Mouse (Mus musculus) heart, adult 2 months (tissue): Measurements from ENCODE around the gene Tpd52l1. TPM values are rescaled to one million over a fixed set of nuclear protein-coding genes. Genes with fewer than 3 reads are reported as not detected.

Source experiments
- DNase-seq, 2 experiments: peaks; one replicate each; pipeline ENCODE4 v3.0.0; 2021
- H3K27ac ChIP-seq: fragments of 200-600 bp; 2 replicates; pipeline ENCODE4 v1.8.1; 2022
- H3K27me3 ChIP-seq: fragments of 200-500 bp; 2 replicates; pipeline ENCODE4 v1.6.1; 2012; ENCODE audit warnings: mild to moderate bottlenecking, low read length, inconsistent platforms, mixed read lengths; ENCODE audit not compliant: control insufficient read depth, insufficient read depth
- H3K36me3 ChIP-seq: fragments of 200-500 bp; 2 replicates; pipeline ENCODE4 v1.6.1; 2012; ENCODE audit warnings: low read length, inconsistent platforms; ENCODE audit not compliant: control insufficient read depth, insufficient read depth
- H3K4me1 ChIP-seq: fragments of 200-500 bp; 2 replicates; pipeline ENCODE4 v1.6.1; 2011; ENCODE audit warnings: low read length; ENCODE audit not compliant: control insufficient read depth, insufficient read depth
- H3K4me3 ChIP-seq: fragments of 200-600 bp; 2 replicates; pipeline ENCODE4 v1.8.1; 2022
- H3K79me2 ChIP-seq: fragments of 200-500 bp; replicated peaks from 2 replicates; pipeline ENCODE4 v1.6.1; 2012; ENCODE audit warnings: mild to moderate bottlenecking, inconsistent platforms, low read length, moderate library complexity, mixed read lengths; ENCODE audit not compliant: control insufficient read depth, insufficient read depth
- H3K9ac ChIP-seq: fragments of 200-500 bp; 2 replicates; pipeline ENCODE4 v1.6.1; 2012; ENCODE audit warnings: low read depth, mild to moderate bottlenecking, control low read depth, inconsistent platforms, low read length, mixed read lengths
- CTCF ChIP-seq: fragments of 200-600 bp; IDR thresholded peaks from 2 replicates; pipeline ENCODE4 v1.8.1; 2022; ENCODE audit warnings: antibody characterized with exemption, mild to moderate bottlenecking, moderate library complexity
- EP300 ChIP-seq: fragments of 200-500 bp; IDR thresholded peaks from 2 replicates; pipeline ENCODE4 v1.6.1; 2011; ENCODE audit warnings: low read depth, low read length, control low read depth; ENCODE audit not compliant: insufficient read depth
- POLR2A ChIP-seq: fragments of 200-500 bp; IDR thresholded peaks from 2 replicates; pipeline ENCODE4 v1.6.1; 2011; ENCODE audit warnings: mild to moderate bottlenecking, low read depth, low read length, control low read depth; ENCODE audit not compliant: insufficient read depth
- WGBS: fragments of 180-500 bp; shearing (Covaris S2); methylation state at CpG from one replicate; pipeline ENCODE4 v1.1.7; 2018; 5-methylcytosine and 5-hydroxymethylcytosine counted together
- intact Hi-C: fragments of 180-260 bp; cut with DNase I; formaldehyde crosslinking; loops from one replicate; pipeline ENCODE4 v1.15.1; 2025
- polyA plus RNA-seq: library from polyadenylated mRNA; depleted of rRNA; stranded (reverse); fragments of >200 nt; gene quantifications from 2 replicates; pipeline ENCODE4 v1.2.3, GENCODE M21; 2012
- total RNA-seq, 2 experiments: library from RNA; stranded (reverse); gene quantifications; 2 replicates each; pipeline ENCODE4 v1.2.3; 2021

Tpd52l1 gene
- total and polyA plus RNA-seq, 3 experiments: 5.1 to 7.4 (median 5.6) TPM

DNA sequence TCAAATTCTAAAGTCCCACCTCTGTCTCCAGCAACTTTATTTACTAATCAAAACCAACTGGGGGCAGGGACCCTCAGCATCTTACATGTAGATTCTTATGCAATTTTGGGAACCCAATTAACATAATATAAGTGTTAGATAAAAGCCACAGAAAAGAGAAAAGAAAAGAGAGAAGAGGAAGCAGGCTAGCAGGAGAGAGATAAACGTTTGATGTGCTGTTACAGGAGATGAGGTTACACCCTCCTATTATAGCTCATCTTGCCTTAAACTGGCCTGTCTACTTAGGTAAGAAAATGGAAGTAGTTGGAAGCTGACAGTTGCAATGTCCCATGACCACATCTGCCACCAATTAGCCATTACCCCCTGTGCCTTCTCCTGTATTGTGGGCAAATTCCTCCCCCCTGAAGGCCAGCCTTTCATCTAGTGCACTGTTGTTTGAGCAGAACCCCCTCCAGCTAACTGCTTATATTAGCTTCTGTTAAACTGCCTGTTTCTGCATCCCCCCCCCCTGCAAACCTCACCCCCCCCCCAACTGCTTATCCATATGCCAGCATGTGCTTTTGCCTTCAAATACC is 138.6 kb downstream of the Tpd52l1 start:
- Histone ChIP-seq H3K9ac (no peak overlapping the region), H3K27me3 (no peaks in the 10 kb centered on the region), H3K79me2 (no peaks in the 10 kb centered on the region), H3K36me3 (no peaks in the 10 kb centered on the region), H3K27ac (no peak overlapping the region), H3K4me3 (no peak overlapping the region), H3K4me1 (no peaks in the 10 kb centered on the region)
- DNase-seq: no peak
- TF ChIP-seq EP300 (no peak), CTCF (no peak), POLR2A (no peak)
- intact Hi-C loops: no loop called here
- WGBS: 15% methylated on average over 1 of the region's 1 CpGs

DNA sequence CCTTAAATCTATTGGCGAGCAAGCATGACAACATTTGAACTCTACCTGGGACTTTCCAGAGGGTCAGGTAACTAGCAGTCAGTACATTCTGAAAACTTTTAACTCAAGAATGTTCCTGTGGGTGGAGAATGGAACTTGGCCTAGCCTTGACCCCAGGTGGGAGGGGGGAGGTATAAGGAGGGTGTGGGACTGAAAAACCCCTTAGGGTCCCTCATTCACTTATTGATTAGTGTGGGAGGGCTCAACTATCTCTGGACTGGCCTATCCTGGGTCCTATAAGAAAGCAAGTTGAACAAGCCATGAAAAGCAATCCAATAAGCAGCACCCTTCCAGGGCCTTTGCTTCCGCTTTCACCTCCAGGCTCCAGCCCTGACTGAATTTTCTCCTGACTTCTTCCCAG is 142.3 kb downstream of the Tpd52l1 start:
- no peak for DNase-seq
- no peak for TF ChIP-seq POLR2A
- no peak for TF ChIP-seq EP300
- no peak for TF ChIP-seq CTCF
- intact Hi-C loops: no loop called here
- no peaks in the 10 kb centered on the region for H3K4me1 ChIP-seq
- WGBS: 95% methylated on average over 2 of the region's 2 CpGs
- H3K36me3 ChIP-seq: no peaks in the 10 kb centered on the region
- no peaks in the 10 kb centered on the region for H3K79me2 ChIP-seq
- H3K27me3 ChIP-seq: no peaks in the 10 kb centered on the region
- no peak overlapping the region for H3K27ac ChIP-seq
- H3K9ac ChIP-seq: no peak overlapping the region
- H3K4me3 ChIP-seq: no peak overlapping the region

GRCm38 (mm10) chr10:31300292-31300691 is 145.5 kb downstream of the Tpd52l1 start:
- no peaks in the 10 kb centered on the region for H3K36me3 ChIP-seq
- H3K27me3 ChIP-seq: no peaks in the 10 kb centered on the region
- TF ChIP-seq POLR2A: no peak
- no peak for TF ChIP-seq EP300
- TF ChIP-seq CTCF: no peak
- DNase-seq: no peak
- H3K4me1 ChIP-seq: no peaks in the 10 kb centered on the region; the same call in 1 of the 2 replicates
- intact Hi-C loops: no loop called here
- H3K9ac ChIP-seq: no peak overlapping the region
- WGBS: 21% methylated on average over 1 of the region's 1 CpGs
- no peak overlapping the region for H3K4me3 ChIP-seq
- no peaks in the 10 kb centered on the region for H3K79me2 ChIP-seq
- no peak overlapping the region for H3K27ac ChIP-seq

GRCm38 (mm10) chr10:31298921-31299574 is 146.7 kb downstream of the Tpd52l1 start:
- no peaks in the 10 kb centered on the region for H3K27me3 ChIP-seq
- 36% methylated on average over 6 of the region's 6 CpGs for WGBS
- no peak overlapping the region for H3K27ac ChIP-seq
- no peak overlapping the region for H3K4me3 ChIP-seq
- DNase-seq: peak; percentile 28 to 30
- TF ChIP-seq CTCF (peak; percentile 92), POLR2A (no peak), EP300 (0 out of 2 replicates have a peak, but pooled peaks have one; percentile 22)
- H3K79me2 ChIP-seq: no peaks in the 10 kb centered on the region
- H3K9ac ChIP-seq: no peak overlapping the region
- H3K36me3 ChIP-seq: no peaks in the 10 kb centered on the region
- intact Hi-C loops: loop anchor here (1.0 to 10.0 kb wide), 3 partner anchors 314 to 474 kb away; partner anchors contain the start of gene Hey2
- no peaks in the 10 kb centered on the region; the same call in 1 of the 2 replicates for H3K4me1 ChIP-seq

- H3K4me1 ChIP-seq: no peaks in the 10 kb centered on the region; the same call in 1 of the 2 replicates
- DNase-seq: no peak
- 48% methylated on average over 2 of the region's 2 CpGs for WGBS
- no peak overlapping the region for H3K27ac ChIP-seq
- TF ChIP-seq CTCF (no peak), EP300 (no peak), POLR2A (no peak)
- no peak overlapping the region for H3K9ac ChIP-seq
- no peaks in the 10 kb centered on the region for H3K36me3 ChIP-seq
- H3K27me3 ChIP-seq: no peaks in the 10 kb centered on the region
- no peak overlapping the region for H3K4me3 ChIP-seq
- intact Hi-C loops: loop anchor here (5.0 to 10.0 kb wide), 2 partner anchors 313 to 456 kb away; partner anchors contain the start of gene Hey2
- no peaks in the 10 kb centered on the region for H3K79me2 ChIP-seq
Measured at GRCm38 (mm10) chr10:31298263-31298662, 147.5 kb downstream of the Tpd52l1 start.

DNA sequence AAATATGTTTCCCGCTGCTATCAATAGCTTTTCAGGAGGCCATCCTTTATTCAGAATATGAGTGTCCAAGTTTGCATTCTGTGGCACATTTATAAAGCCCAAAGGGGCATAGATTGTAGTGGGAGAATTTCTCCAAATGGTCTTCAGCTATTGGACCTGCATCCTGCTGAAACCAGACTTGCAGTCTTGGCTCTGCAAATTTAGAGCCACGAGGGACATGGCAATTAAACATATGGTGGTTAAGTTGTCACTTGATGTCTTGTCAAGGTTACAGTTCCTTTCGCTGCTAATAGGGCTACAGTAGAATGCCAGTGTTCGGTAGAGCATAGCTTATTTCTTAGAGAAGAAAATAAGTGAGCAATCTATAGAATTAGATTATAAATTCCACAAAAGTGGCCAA is 148.7 kb downstream of the Tpd52l1 start:
- no peak overlapping the region for H3K9ac ChIP-seq
- H3K27ac ChIP-seq: no peak overlapping the region
- H3K79me2 ChIP-seq: no peaks in the 10 kb centered on the region
- 86% methylated on average over 4 of the region's 4 CpGs for WGBS
- H3K4me1 ChIP-seq: no peaks in the 10 kb centered on the region; the same call in 1 of the 2 replicates
- no peak for TF ChIP-seq CTCF
- TF ChIP-seq EP300: no peak
- TF ChIP-seq POLR2A: no peak
- intact Hi-C loops: loop anchor here (5.0 to 10.0 kb wide), 2 partner anchors 312 to 455 kb away; partner anchors contain the start of gene Hey2
- no peak for DNase-seq
- no peaks in the 10 kb centered on the region for H3K36me3 ChIP-seq
- H3K27me3 ChIP-seq: no peaks in the 10 kb centered on the region
- H3K4me3 ChIP-seq: no peak overlapping the region
